Mouse (Mus musculus) MEL (cell line): ENCODE data around the gene Angptl2. TPM values are rescaled to one million over a fixed set of nuclear protein-coding genes. Genes with fewer than 3 reads are reported as not detected.

ENCODE experiments used
- DNase-seq: peaks from one replicate; pipeline ENCODE4 v3.0.0; 2011; ENCODE audit warnings: low read depth, low spot score
- H3K27ac ChIP-seq: 2 replicates; pipeline ENCODE4 v1.5.1; 2012; ENCODE audit warnings: low read depth, mild to moderate bottlenecking, control low read depth, low read length, moderate library complexity; ENCODE audit not compliant: control insufficient read depth
- H3K27me3 ChIP-seq, 2 experiments: fragments of 150-350 bp in 1 of 2; sonication (generic) in 1 of 2; 2 replicates each; pipeline ENCODE4 v1.6.1; 2012; ENCODE audit warnings: low read length in 2 of 2, mild to moderate bottlenecking in 2 of 2, improper control_type of control experiment in 1 of 2, moderate library complexity in 1 of 2; ENCODE audit not compliant: insufficient read depth in 2 of 2, control insufficient read depth in 1 of 2
- H3K36me3 ChIP-seq, 2 experiments: 2 replicates each; pipeline ENCODE4 v1.6.1; 2012 to 2014; ENCODE audit warnings: low read length in 2 of 2, improper control_type of control experiment in 1 of 2, inconsistent platforms in 1 of 2, mild to moderate bottlenecking in 1 of 2; ENCODE audit not compliant: insufficient read depth in 2 of 2, control insufficient read depth in 1 of 2
- H3K4me1 ChIP-seq, 2 experiments: fragments of 150-350 bp in 1 of 2; sonication (generic) in 1 of 2; 2 replicates each; pipeline ENCODE4 v1.6.1; 2012; ENCODE audit warnings: low read length in 2 of 2, improper control_type of control experiment in 1 of 2, mild to moderate bottlenecking in 1 of 2; ENCODE audit not compliant: insufficient read depth in 2 of 2, control insufficient read depth in 1 of 2
- H3K4me3 ChIP-seq, 2 experiments: fragments of 150-350 bp in 1 of 2; sonication (generic) in 1 of 2; 2 replicates each; pipeline ENCODE4 v1.5.1; 2012; ENCODE audit warnings: low read depth in 2 of 2, low read length in 2 of 2, mild to moderate bottlenecking in 2 of 2, moderate library complexity in 2 of 2, control low read depth in 1 of 2, improper control_type of control experiment in 1 of 2; ENCODE audit not compliant: control insufficient read depth in 1 of 2, insufficient read depth in 1 of 2
- H3K79me2 ChIP-seq: 2 replicates; pipeline ENCODE4 v1.6.1; 2012; ENCODE audit warnings: mild to moderate bottlenecking, low read length, moderate library complexity; ENCODE audit not compliant: control insufficient read depth, poor library complexity, insufficient read depth
- H3K9ac ChIP-seq: 2 replicates; pipeline ENCODE4 v1.6.1; 2012; ENCODE audit warnings: low read depth, mild to moderate bottlenecking, control low read depth, low read length, moderate library complexity; ENCODE audit not compliant: control insufficient read depth, poor library complexity, severe bottlenecking
- H3K9me3 ChIP-seq: fragments of 150-350 bp; sonication (generic); replicated peaks from 2 replicates; pipeline ENCODE4 v1.6.1; 2012; ENCODE audit warnings: mild to moderate bottlenecking, low read length, improper control_type of control experiment, moderate library complexity; ENCODE audit not compliant: insufficient read depth
- CHD1 ChIP-seq: IDR thresholded peaks from 2 replicates; pipeline ENCODE4 v1.6.1; 2012; ENCODE audit warnings: low read depth, mild to moderate bottlenecking, inconsistent platforms, low read length, improper control_type of control experiment
- CHD2 ChIP-seq: IDR thresholded peaks from 2 replicates; pipeline ENCODE4 v1.6.1; 2011; ENCODE audit warnings: low read length, improper control_type of control experiment
- CTCF ChIP-seq, 3 experiments: IDR thresholded peaks in 2 of 3; conservative IDR thresholded peaks in 1 of 3; 2 replicates each; pipeline ENCODE4 v1.5.1; 2011 to 2012; ENCODE audit warnings: low read length in 3 of 3, low read depth in 2 of 3, mild to moderate bottlenecking in 2 of 3, improper control_type of control experiment in 1 of 3, inconsistent platforms in 1 of 3, mixed read lengths in 1 of 3, moderate library complexity in 1 of 3; ENCODE audit not compliant: control insufficient read depth in 1 of 3, insufficient read depth in 1 of 3, poor library complexity in 1 of 3, severe bottlenecking in 1 of 3
- E2F4 ChIP-seq: IDR thresholded peaks from 2 replicates; pipeline ENCODE4 v1.6.1; 2011; ENCODE audit warnings: low read depth, low read length, improper control_type of control experiment, borderline replicate concordance
- EP300 ChIP-seq, 2 experiments: IDR thresholded peaks; 2 replicates each; pipeline ENCODE4 v1.6.1; 2011; ENCODE audit warnings: improper control_type of control experiment in 2 of 2, low read length in 2 of 2, low read depth in 1 of 2, mild to moderate bottlenecking in 1 of 2
- GATA1 ChIP-seq: IDR thresholded peaks from 2 replicates; pipeline ENCODE4 v1.6.1; 2011; ENCODE audit warnings: low read depth, low read length, improper control_type of control experiment
- KAT2A ChIP-seq: conservative IDR thresholded peaks from 2 replicates; pipeline ENCODE4 v1.6.1; 2012; ENCODE audit warnings: low read depth, low read length, improper control_type of control experiment, inconsistent platforms
- MAX ChIP-seq: IDR thresholded peaks from 2 replicates; pipeline ENCODE4 v1.6.1; 2011; ENCODE audit warnings: low read length, improper control_type of control experiment
- MAZ ChIP-seq: IDR thresholded peaks from 2 replicates; pipeline ENCODE4 v1.6.1; 2012; ENCODE audit warnings: low read depth, mild to moderate bottlenecking, inconsistent platforms, low read length, improper control_type of control experiment
- MXI1 ChIP-seq: IDR thresholded peaks from 2 replicates; pipeline ENCODE4 v1.6.1; 2011; ENCODE audit warnings: mild to moderate bottlenecking, low read depth, low read length, improper control_type of control experiment
- MYC ChIP-seq: IDR thresholded peaks from 2 replicates; pipeline ENCODE4 v1.6.1; 2011; ENCODE audit warnings: low read depth, mild to moderate bottlenecking, low read length, improper control_type of control experiment, moderate library complexity
- NRF1 ChIP-seq: IDR thresholded peaks from 2 replicates; pipeline ENCODE4 v1.6.1; 2014; ENCODE audit warnings: low read depth, mild to moderate bottlenecking, inconsistent platforms, low read length, improper control_type of control experiment, moderate library complexity; ENCODE audit not compliant: poor library complexity, insufficient read depth, severe bottlenecking
- POLR2A ChIP-seq, 2 experiments: IDR thresholded peaks; 2 replicates each; pipeline ENCODE4 v1.6.1; 2011 to 2012; ENCODE audit warnings: low read length in 2 of 2, mild to moderate bottlenecking in 2 of 2, control low read depth in 1 of 2, improper control_type of control experiment in 1 of 2, low read depth in 1 of 2, moderate library complexity in 1 of 2; ENCODE audit not compliant: control insufficient read depth in 1 of 2, insufficient read depth in 1 of 2, poor library complexity in 1 of 2
- RAD21 ChIP-seq: IDR thresholded peaks from 2 replicates; pipeline ENCODE4 v1.6.1; 2011; ENCODE audit warnings: mild to moderate bottlenecking, low read depth, low read length, improper control_type of control experiment
- RCOR1 ChIP-seq: IDR thresholded peaks from 2 replicates; pipeline ENCODE4 v1.6.1; 2012; ENCODE audit warnings: low read depth, mild to moderate bottlenecking, inconsistent platforms, low read length, improper control_type of control experiment
- SIN3A ChIP-seq: IDR thresholded peaks from 2 replicates; pipeline ENCODE4 v1.6.1; 2012; ENCODE audit warnings: low read length, improper control_type of control experiment, inconsistent platforms
- SMC3 ChIP-seq: IDR thresholded peaks from 2 replicates; pipeline ENCODE4 v1.6.1; 2011; ENCODE audit warnings: low read depth, low read length, improper control_type of control experiment
- TAL1 ChIP-seq: IDR thresholded peaks from 2 replicates; pipeline ENCODE4 v1.6.1; 2012; ENCODE audit warnings: mild to moderate bottlenecking, inconsistent platforms, low read length, moderate library complexity, mixed read lengths
- TCF12 ChIP-seq: IDR thresholded peaks from 2 replicates; pipeline ENCODE4 v1.6.1; 2014; ENCODE audit warnings: low read depth, mild to moderate bottlenecking, inconsistent platforms, low read length, improper control_type of control experiment, moderate library complexity
- UBTF ChIP-seq: IDR thresholded peaks from 2 replicates; pipeline ENCODE4 v1.6.1; 2012; ENCODE audit warnings: low read depth, mild to moderate bottlenecking, inconsistent platforms, low read length, improper control_type of control experiment, moderate library complexity, borderline replicate concordance; ENCODE audit not compliant: insufficient read depth
- USF2 ChIP-seq, 2 experiments: IDR thresholded peaks; 2 replicates each; pipeline ENCODE4 v1.6.1; 2011 to 2012; ENCODE audit warnings: improper control_type of control experiment in 2 of 2, low read length in 2 of 2, borderline replicate concordance in 1 of 2, inconsistent platforms in 1 of 2, low read depth in 1 of 2, mild to moderate bottlenecking in 1 of 2; ENCODE audit not compliant: insufficient read depth in 1 of 2
- ZKSCAN1 ChIP-seq: IDR thresholded peaks from 2 replicates; pipeline ENCODE4 v1.6.1; 2012; ENCODE audit warnings: low read depth, mild to moderate bottlenecking, inconsistent platforms, low read length, improper control_type of control experiment, moderate library complexity
- ZNF384 ChIP-seq: IDR thresholded peaks from 2 replicates; pipeline ENCODE4 v1.6.1; 2012; ENCODE audit warnings: low read depth, mild to moderate bottlenecking, inconsistent platforms, low read length, improper control_type of control experiment
- polyA plus RNA-seq, 2 experiments: library from polyadenylated mRNA; stranded (reverse) in 1 of 2; unstranded in 1 of 2; fragments of >175 nt in 1 of 2; fragments of >200 nt in 1 of 2; gene quantifications; 2 replicates each; pipeline versions ENCODE4 v1.2.1 to v1.2.4; 2012; ENCODE audit warnings: low replicate concordance in 2 of 2, low read depth in 1 of 2; ENCODE audit not compliant: insufficient read length in 2 of 2, insufficient read depth in 1 of 2, missing spikeins in 1 of 2
- total RNA-seq: library from RNA; depleted of rRNA; stranded (reverse); fragments of 300-350 nt; gene quantifications from 2 replicates; pipeline ENCODE4 v1.2.3, GENCODE M21; 2012; rRNA removed

Angptl2 gene
- 0.08 TPM in 1 of 2 replicates, not detected in the other for total RNA-seq
- polyA plus RNA-seq: not detected

DNA sequence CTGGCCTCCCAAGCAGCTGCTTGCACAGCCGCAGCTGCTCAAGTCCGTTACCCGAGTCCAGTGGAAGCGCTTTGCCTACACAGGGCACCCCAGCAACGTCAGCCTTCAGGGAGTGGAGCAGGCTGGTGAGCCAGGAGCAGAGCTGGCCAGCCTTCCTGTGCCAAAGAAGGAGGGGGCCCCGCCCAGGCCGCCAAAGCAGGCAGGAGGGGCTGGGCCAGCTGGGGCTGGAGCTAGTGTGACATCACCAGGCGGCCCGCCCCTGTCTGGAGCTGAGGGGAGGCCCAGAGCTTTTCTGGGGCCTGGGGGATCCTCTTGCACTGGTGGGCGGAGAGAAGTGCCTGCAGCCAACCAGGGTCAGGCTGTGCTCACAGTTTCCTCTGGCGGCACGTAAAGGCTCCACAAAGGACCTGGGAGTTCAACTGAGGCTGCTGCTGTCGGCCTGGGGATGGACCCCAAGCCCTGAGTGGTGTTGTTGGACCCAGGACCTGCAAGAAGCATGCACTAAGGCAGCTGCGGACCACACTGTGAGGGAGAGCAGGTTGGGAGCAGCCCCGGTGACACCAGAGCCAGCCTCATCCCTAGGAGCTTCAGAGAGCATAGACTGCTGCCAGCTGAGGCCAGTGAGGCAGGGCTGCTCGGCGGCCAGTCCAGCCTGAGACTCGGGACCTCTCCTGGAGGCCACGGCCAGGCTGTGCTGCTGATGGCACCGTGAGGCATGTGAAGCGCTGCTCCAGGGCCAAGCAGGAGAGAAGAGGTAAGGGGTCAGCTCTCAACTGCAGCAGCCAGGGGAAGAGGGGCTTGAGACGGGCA is at the start of gene Angptl2:
Gene Angptl2 (plus strand): TSS at position 370 of the 810 bp plus-strand sequence.
- H3K4me1 ChIP-seq: no peaks in the 10 kb centered on the region
- no peaks in the 10 kb centered on the region for H3K79me2 ChIP-seq
- H3K27me3 ChIP-seq: no peaks in the 10 kb centered on the region
- DNase-seq: peak; percentile 10
- H3K36me3 ChIP-seq: no peaks in the 10 kb centered on the region
- H3K27ac ChIP-seq: no peak within 1 kb of the TSS
- no peak within 1 kb of the TSS for H3K4me3 ChIP-seq
- no peak for TF ChIP-seq UBTF
- no peak for TF ChIP-seq POLR2A (IDR thresholded peaks at IDR 0.05; ENCODE audit: control insufficient read depth in 1 of 2, insufficient read depth in 1 of 2, low read depth in 1 of 2, low read length in 2 of 2, poor library complexity in 1 of 2)
- no peak for TF ChIP-seq TAL1
- no peak for TF ChIP-seq GATA1
- TF ChIP-seq SMC3: no peak
- no peak for TF ChIP-seq CHD1
- no peak for TF ChIP-seq NRF1
- H3K9ac ChIP-seq: no peak within 1 kb of the TSS
- H3K9me3 ChIP-seq: no peaks in the 10 kb centered on the region

DNA sequence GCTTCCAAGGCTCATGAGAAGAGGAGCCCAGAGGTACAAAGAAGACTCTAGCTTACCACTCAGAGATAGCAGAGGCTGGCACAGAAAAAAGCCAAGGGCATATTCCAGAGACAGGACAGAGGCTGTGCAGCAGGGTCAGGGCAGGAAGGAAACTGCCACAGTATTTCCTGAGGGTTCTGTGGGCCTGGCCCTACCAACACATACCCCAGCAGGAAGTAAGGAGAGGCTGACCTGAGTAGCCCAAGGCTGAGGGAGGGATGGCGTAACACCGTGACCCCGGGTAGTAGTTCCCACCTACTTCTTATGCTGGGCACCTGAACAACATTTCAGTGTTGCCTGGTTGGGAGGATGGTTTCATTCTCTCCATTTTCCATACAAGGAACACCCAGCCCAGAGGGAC is 48.8 kb upstream of the Angptl2 start:
- Histone ChIP-seq H3K36me3 (no peaks in the 10 kb centered on the region), H3K4me3 (no peak overlapping the region), H3K27me3 (no peaks in the 10 kb centered on the region), H3K27ac (no peak overlapping the region), H3K4me1 (no peaks in the 10 kb centered on the region), H3K9me3 (no peaks in the 10 kb centered on the region), H3K9ac (no peak overlapping the region), H3K79me2 (no peaks in the 10 kb centered on the region)
- TF ChIP-seq UBTF (no peak), KAT2A (no peak), ZNF384 (no peak), ZKSCAN1 (no peak), TCF12 (no peak), E2F4 (no peak), MAX (no peak), CHD1 (no peak), CTCF (IDR thresholded peaks at IDR 0.05 in 2 of 3, conservative IDR thresholded peaks at IDR 0.05 in 1 of 3; ENCODE audit: control insufficient read depth in 1 of 3, insufficient read depth in 1 of 3, low read depth in 2 of 3, low read length in 3 of 3, poor library complexity in 1 of 3, severe bottlenecking in 1 of 3) (no peak), MXI1 (no peak), USF2 (IDR thresholded peaks at IDR 0.05; ENCODE audit: borderline replicate concordance in 1 of 2, insufficient read depth in 1 of 2, low read depth in 1 of 2, low read length in 2 of 2) (no peak), EP300 (IDR thresholded peaks at IDR 0.05; ENCODE audit: low read depth in 1 of 2, low read length in 2 of 2) (no peak), CHD2 (no peak), GATA1 (no peak), RAD21 (no peak), RCOR1 (no peak), SIN3A (no peak), MYC (no peak), MAZ (no peak)
- no peak for DNase-seq
